Mouse (Mus musculus): ENCODE measurements at regions not wholly inside any gene's neighbourhood (a gene's known extent, or its start where the extent isn't known, plus 50 kb on each side); places are given as distances from the start of the nearest gene placed in this dataset.

DNA sequence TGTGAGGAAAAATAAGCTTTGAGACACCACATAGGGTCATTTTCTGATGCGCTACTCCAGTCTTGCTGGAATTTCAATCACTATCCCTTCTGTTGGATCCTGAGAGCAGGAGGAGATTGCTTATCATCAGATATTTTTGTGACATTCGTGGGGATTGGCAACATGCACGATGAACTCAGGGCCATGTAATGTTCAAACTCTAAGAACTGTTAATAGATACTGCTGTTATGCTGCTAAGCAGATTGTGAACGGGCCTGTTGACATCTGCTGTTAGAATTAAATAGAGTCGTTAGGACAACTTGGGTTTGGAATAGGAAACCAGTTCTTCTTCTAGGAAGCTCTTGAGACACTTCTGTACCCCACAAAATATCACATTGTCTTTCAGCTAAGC lies 876.9 kb downstream of the Epha4 start:
- H3K4me1 ChIP-seq (ENCODE audit: control insufficient read depth, insufficient read depth, insufficient read length) = no peaks in the 10 kb centered on the region
- no peaks in the 10 kb centered on the region for H3K27me3 ChIP-seq (ENCODE audit: control insufficient read depth, insufficient read depth, low read length)
- no peak overlapping the region for H3K4me3 ChIP-seq (ENCODE audit: extremely low read depth, insufficient read depth, insufficient read length)
- H3K36me3 ChIP-seq (ENCODE audit: control insufficient read depth, insufficient read depth, low read length) = no peaks in the 10 kb centered on the region
- H3K27ac ChIP-seq (ENCODE audit: insufficient read depth, low read length) = no peak overlapping the region
- 87% methylated on average over 5 of the region's 5 CpGs for WGBS
- no peak for DNase-seq (ENCODE audit: low read depth in 1 of 2, low spot score in 2 of 2)
- no peak for TF ChIP-seq POLR2A (IDR thresholded peaks at IDR 0.05; ENCODE audit: low read depth, low read length)
- TF ChIP-seq CTCF (IDR thresholded peaks at IDR 0.05; ENCODE audit: extremely low read depth, insufficient read depth, insufficient read length, insufficient replicate concordance) = no peak

DNA sequence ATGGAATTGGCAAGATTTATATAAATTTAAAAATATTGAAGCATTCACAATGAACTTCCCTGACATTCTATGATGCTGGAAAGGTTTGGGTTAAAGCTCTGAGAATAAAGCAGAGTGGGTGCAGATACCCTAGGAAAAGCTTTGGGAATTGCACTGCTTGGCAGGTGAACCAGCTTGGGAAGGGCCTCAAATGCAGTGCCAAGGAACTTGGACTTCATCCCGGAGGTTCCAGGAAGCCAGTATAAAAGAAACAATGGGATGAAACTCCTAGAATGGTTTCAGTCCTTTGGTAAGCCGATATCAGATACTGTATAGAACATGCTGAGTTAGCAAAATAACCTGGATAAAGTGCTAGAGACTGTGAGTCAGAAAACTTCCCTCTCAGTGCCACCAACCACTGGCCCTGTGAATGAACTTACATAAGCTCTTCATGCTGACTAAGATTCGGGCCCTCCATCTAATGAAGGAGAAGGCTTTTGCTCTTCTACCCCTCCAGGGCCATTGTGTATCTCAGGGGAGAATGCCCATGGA lies 873.6 kb downstream of the Epha4 start:
- 73% methylated on average over 3 of the region's 3 CpGs for WGBS
- H3K27ac ChIP-seq (ENCODE audit: insufficient read depth, low read length) = no peak overlapping the region
- no peaks in the 10 kb centered on the region for H3K4me1 ChIP-seq (ENCODE audit: control insufficient read depth, insufficient read depth, insufficient read length)
- TF ChIP-seq CTCF (IDR thresholded peaks at IDR 0.05; ENCODE audit: extremely low read depth, insufficient read depth, insufficient read length, insufficient replicate concordance) (no peak), POLR2A (IDR thresholded peaks at IDR 0.05; ENCODE audit: low read depth, low read length) (no peak)
- no peaks in the 10 kb centered on the region for H3K36me3 ChIP-seq (ENCODE audit: control insufficient read depth, insufficient read depth, low read length)
- H3K27me3 ChIP-seq (ENCODE audit: control insufficient read depth, insufficient read depth, low read length) = no peaks in the 10 kb centered on the region
- no peak for DNase-seq (ENCODE audit: low read depth in 1 of 2, low spot score in 2 of 2)
- H3K4me3 ChIP-seq (ENCODE audit: extremely low read depth, insufficient read depth, insufficient read length) = no peak overlapping the region

DNA sequence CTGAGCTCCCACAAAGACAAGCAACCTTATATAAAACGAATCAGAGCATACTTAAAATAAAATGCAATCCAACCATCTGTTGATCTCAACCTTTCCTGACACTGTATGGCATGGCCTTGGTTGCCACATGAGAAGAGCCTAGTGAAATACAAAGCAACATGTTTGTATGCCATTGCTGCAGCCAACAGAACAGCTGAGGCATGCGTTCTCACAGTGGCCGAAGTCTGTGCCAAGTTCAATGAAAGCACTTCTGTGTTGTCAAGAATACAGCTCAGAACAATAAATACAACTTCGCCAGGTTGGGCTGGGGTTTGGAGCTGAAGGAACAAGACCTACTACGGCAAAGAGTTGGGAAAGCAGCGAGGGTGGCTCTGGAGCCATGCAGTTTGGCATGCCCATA lies 872.2 kb downstream of the Epha4 start:
- WGBS = 84% methylated on average over 6 of the region's 6 CpGs
- TF ChIP-seq CTCF (IDR thresholded peaks at IDR 0.05; ENCODE audit: extremely low read depth, insufficient read depth, insufficient read length, insufficient replicate concordance) = no peak
- TF ChIP-seq POLR2A (IDR thresholded peaks at IDR 0.05; ENCODE audit: low read depth, low read length) = no peak
- Histone ChIP-seq H3K27ac (ENCODE audit: insufficient read depth, low read length) (no peak overlapping the region), H3K4me3 (ENCODE audit: extremely low read depth, insufficient read depth, insufficient read length) (no peak overlapping the region), H3K36me3 (ENCODE audit: control insufficient read depth, insufficient read depth, low read length) (no peaks in the 10 kb centered on the region), H3K4me1 (ENCODE audit: control insufficient read depth, insufficient read depth, insufficient read length) (no peaks in the 10 kb centered on the region), H3K27me3 (ENCODE audit: control insufficient read depth, insufficient read depth, low read length) (no peaks in the 10 kb centered on the region)
- no peak for DNase-seq (ENCODE audit: low read depth in 1 of 2, low spot score in 2 of 2)

DNA sequence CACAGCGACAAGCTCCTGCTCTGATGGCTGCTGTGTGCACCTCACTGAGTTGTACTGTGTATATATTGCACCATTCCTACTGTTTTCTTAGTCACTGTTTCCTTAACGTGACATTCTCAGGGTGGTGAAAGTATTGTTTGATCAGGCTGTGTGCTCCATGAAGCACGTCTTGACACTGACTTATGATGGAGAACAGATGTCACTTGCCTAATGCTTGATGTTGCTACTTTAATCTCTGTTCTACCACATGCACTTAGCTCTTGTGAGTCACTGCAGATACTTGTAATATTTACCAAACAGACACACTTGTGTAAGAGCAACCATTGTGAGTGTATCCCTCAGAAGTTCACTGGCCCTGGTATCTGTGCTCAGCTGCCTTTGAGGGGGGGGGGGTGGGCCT lies 870.0 kb downstream of the Epha4 start:
- TF ChIP-seq POLR2A (IDR thresholded peaks at IDR 0.05; ENCODE audit: low read depth, low read length) (no peak), CTCF (IDR thresholded peaks at IDR 0.05; ENCODE audit: extremely low read depth, insufficient read depth, insufficient read length, insufficient replicate concordance) (no peak)
- Histone ChIP-seq H3K27ac (ENCODE audit: insufficient read depth, low read length) (no peak overlapping the region; the same call in 1 of the 2 replicates), H3K4me3 (ENCODE audit: extremely low read depth, insufficient read depth, insufficient read length) (no peak overlapping the region), H3K36me3 (ENCODE audit: control insufficient read depth, insufficient read depth, low read length) (no peaks in the 10 kb centered on the region), H3K4me1 (ENCODE audit: control insufficient read depth, insufficient read depth, insufficient read length) (no peaks in the 10 kb centered on the region), H3K27me3 (ENCODE audit: control insufficient read depth, insufficient read depth, low read length) (no peaks in the 10 kb centered on the region)
- DNase-seq (ENCODE audit: low read depth in 1 of 2, low spot score in 2 of 2) = no peak
- WGBS = 78% methylated on average over 3 of the region's 3 CpGs

DNA sequence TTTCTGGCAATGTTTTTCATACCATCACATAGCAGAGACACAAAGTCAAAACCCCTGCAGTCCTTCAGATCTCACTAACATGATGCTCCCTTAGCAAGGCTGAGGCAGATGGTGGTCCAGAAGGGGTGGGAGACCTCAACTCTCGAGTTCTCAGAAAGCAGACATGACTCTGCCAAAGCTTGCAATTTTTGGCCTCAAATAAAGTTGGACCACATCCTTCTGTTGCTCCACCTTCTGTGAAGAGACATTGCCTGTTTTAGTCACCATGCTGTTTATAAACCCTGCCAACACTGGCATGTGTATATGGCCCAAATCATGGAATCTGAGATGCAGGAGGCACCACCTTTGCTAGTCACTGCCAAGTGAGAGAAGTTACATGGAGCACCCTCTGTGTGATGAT lies 860.1 kb downstream of the Epha4 start:
- Histone ChIP-seq H3K27ac (ENCODE audit: insufficient read depth, low read length) (no peak overlapping the region), H3K36me3 (ENCODE audit: control insufficient read depth, insufficient read depth, low read length) (no peaks in the 10 kb centered on the region), H3K4me3 (ENCODE audit: extremely low read depth, insufficient read depth, insufficient read length) (no peak overlapping the region), H3K4me1 (ENCODE audit: control insufficient read depth, insufficient read depth, insufficient read length) (no peaks in the 10 kb centered on the region), H3K27me3 (ENCODE audit: control insufficient read depth, insufficient read depth, low read length) (no peaks in the 10 kb centered on the region)
- TF ChIP-seq POLR2A (IDR thresholded peaks at IDR 0.05; ENCODE audit: low read depth, low read length) (no peak), CTCF (IDR thresholded peaks at IDR 0.05; ENCODE audit: extremely low read depth, insufficient read depth, insufficient read length, insufficient replicate concordance) (no peak)
- 45% methylated on average over 1 of the region's 1 CpGs for WGBS
- DNase-seq (ENCODE audit: low read depth in 1 of 2, low spot score in 2 of 2) = no peak

DNA sequence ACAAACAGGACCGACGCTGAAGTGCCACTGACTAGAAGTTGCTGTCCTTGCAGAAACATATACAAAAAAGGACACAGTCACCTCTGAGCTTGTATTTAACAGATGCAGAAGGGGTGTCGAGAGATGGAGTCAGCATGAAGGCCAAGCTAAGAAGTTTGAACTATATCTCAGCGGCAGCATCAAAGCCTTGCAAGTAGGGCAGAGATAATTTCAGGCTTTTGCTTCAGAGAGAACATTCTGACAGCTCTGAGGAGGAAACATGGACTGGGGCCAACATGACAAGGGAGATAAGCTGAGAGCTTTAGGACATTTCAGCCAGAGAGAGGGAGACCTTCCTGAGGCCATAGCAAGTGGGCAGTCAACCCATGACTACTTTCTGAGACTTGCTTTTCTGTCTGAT lies 856.7 kb downstream of the Epha4 start:
- WGBS = 90% methylated on average over 4 of the region's 4 CpGs
- no peaks in the 10 kb centered on the region for H3K36me3 ChIP-seq (ENCODE audit: control insufficient read depth, insufficient read depth, low read length)
- no peak for TF ChIP-seq CTCF (IDR thresholded peaks at IDR 0.05; ENCODE audit: extremely low read depth, insufficient read depth, insufficient read length, insufficient replicate concordance)
- TF ChIP-seq POLR2A (IDR thresholded peaks at IDR 0.05; ENCODE audit: low read depth, low read length) = no peak
- no peak overlapping the region for H3K27ac ChIP-seq (ENCODE audit: insufficient read depth, low read length)
- no peaks in the 10 kb centered on the region for H3K27me3 ChIP-seq (ENCODE audit: control insufficient read depth, insufficient read depth, low read length)
- H3K4me3 ChIP-seq (ENCODE audit: extremely low read depth, insufficient read depth, insufficient read length) = no peak overlapping the region
- no peak for DNase-seq (ENCODE audit: low read depth in 1 of 2, low spot score in 2 of 2)
- no peaks in the 10 kb centered on the region for H3K4me1 ChIP-seq (ENCODE audit: control insufficient read depth, insufficient read depth, insufficient read length)

DNA sequence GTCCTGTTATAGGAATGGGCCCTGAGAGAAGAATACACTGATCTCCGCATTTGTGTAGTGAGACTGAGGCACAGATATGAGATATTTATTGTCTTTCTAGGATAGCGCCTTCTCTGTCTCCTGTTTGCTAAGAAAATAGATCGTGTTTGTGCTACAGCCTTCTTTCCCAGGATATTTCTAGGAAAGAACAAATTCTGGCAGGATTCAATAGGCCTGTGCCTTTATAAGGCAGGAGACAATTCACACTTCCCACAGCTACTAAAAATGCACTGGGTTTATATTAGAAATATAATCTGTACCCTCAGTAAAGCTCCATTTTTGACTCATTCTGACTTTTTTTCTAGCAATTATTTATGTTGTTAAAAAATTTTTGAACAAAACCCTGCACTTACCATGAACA lies 854.7 kb downstream of the Epha4 start:
- no peak for TF ChIP-seq POLR2A (IDR thresholded peaks at IDR 0.05; ENCODE audit: low read depth, low read length)
- no peak for TF ChIP-seq CTCF (IDR thresholded peaks at IDR 0.05; ENCODE audit: extremely low read depth, insufficient read depth, insufficient read length, insufficient replicate concordance)
- no peak overlapping the region for H3K4me3 ChIP-seq (ENCODE audit: extremely low read depth, insufficient read depth, insufficient read length)
- 89% methylated on average over 3 of the region's 3 CpGs for WGBS

More for the DNA sequence above, 854.7 kb downstream of the Epha4 start:
- no peak for DNase-seq (ENCODE audit: low read depth in 1 of 2, low spot score in 2 of 2)
- Histone ChIP-seq H3K36me3 (ENCODE audit: control insufficient read depth, insufficient read depth, low read length) (no peaks in the 10 kb centered on the region), H3K4me1 (ENCODE audit: control insufficient read depth, insufficient read depth, insufficient read length) (no peaks in the 10 kb centered on the region), H3K27ac (ENCODE audit: insufficient read depth, low read length) (no peak overlapping the region), H3K27me3 (ENCODE audit: control insufficient read depth, insufficient read depth, low read length) (no peaks in the 10 kb centered on the region)

All from spleen, adult 2 months (tissue).